Mouse (Mus musculus) heart, embryonic 14.5 days (tissue): Measurements from ENCODE around the gene Smad3. TPM values are rescaled to one million over a fixed set of nuclear protein-coding genes. Genes with fewer than 3 reads are reported as not detected.

Experiments used
- ATAC-seq: fragments of 200-750 bp; cut with Nextera tagmentation; 2 replicates; pipeline ENCODE4 v1.8.0; 2017; ENCODE audit warnings: low read depth, moderate TSS enrichment; ENCODE audit not compliant: insufficient number of reproducible peaks, insufficient read depth, low FRiP score
- H3K27ac ChIP-seq, 2 experiments: fragments of 200-500 bp in 1 of 2; fragments of 300-500 bp in 1 of 2; sonication (generic) in 1 of 2; replicated peaks in 1 of 2; 2 replicates each; pipeline ENCODE4 v1.5.1; 2012 to 2014; ENCODE audit warnings: low read depth in 2 of 2, low read length in 2 of 2, control low read depth in 1 of 2, mild to moderate bottlenecking in 1 of 2, mixed read lengths in 1 of 2; ENCODE audit not compliant: control insufficient read depth in 1 of 2, insufficient read depth in 1 of 2
- H3K27me3 ChIP-seq: fragments of 300-500 bp; sonication (generic); 2 replicates; pipeline ENCODE4 v1.6.1; 2014; ENCODE audit warnings: mild to moderate bottlenecking, low read length, control low read depth; ENCODE audit not compliant: control insufficient read depth, insufficient read depth
- H3K36me3 ChIP-seq: fragments of 300-500 bp; sonication (generic); 2 replicates; pipeline ENCODE4 v1.6.1; 2014; ENCODE audit warnings: mild to moderate bottlenecking, control low read depth, low read length, mixed read lengths; ENCODE audit not compliant: control insufficient read depth, insufficient read depth
- H3K4me1 ChIP-seq, 2 experiments: fragments of 200-500 bp in 1 of 2; fragments of 300-500 bp in 1 of 2; sonication (generic) in 1 of 2; 2 replicates each; pipeline ENCODE4 v1.6.1; 2012 to 2014; ENCODE audit warnings: low read length in 2 of 2, control low read depth in 1 of 2, mixed read lengths in 1 of 2; ENCODE audit not compliant: control insufficient read depth in 2 of 2, insufficient read depth in 2 of 2
- H3K4me2 ChIP-seq: fragments of 300-500 bp; sonication (generic); 2 replicates; pipeline ENCODE4 v1.6.1; 2014; ENCODE audit warnings: mild to moderate bottlenecking, low read length
- H3K4me3 ChIP-seq, 2 experiments: fragments of 200-500 bp in 1 of 2; fragments of 300-500 bp in 1 of 2; sonication (generic) in 1 of 2; 2 replicates each; pipeline ENCODE4 v1.5.1; 2012 to 2014; ENCODE audit warnings: low read length in 2 of 2, mild to moderate bottlenecking in 2 of 2, control low read depth in 1 of 2, low read depth in 1 of 2, moderate library complexity in 1 of 2; ENCODE audit not compliant: control insufficient read depth in 1 of 2, insufficient read depth in 1 of 2
- H3K9ac ChIP-seq: fragments of 300-500 bp; sonication (generic); 2 replicates; pipeline ENCODE4 v1.6.1; 2014; ENCODE audit warnings: mild to moderate bottlenecking, low read length
- H3K9me3 ChIP-seq: fragments of 300-500 bp; sonication (generic); 2 replicates; pipeline ENCODE4 v1.6.1; 2016; ENCODE audit warnings: low read length, control low read depth; ENCODE audit not compliant: control insufficient read depth
- WGBS: fragments of 180-500 bp; shearing (Covaris S2); extraction: QIAGEN DNeasy Blood & Tissue Kit; methylation state at CpG from one replicate; pipeline ENCODE4 v1.1.7; 2014; 5-methylcytosine and 5-hydroxymethylcytosine counted together
- polyA plus RNA-seq: library from polyadenylated mRNA; unstranded; fragments of >200 nt; fragmentation: Nextera tagmentation; extraction: Ambion mirVana; gene quantifications from 2 replicates; pipeline ENCODE4 v1.2.1, GENCODE M21; 2014

The Smad3 gene
- polyA plus RNA-seq, 1 experiment from 2014 or later: 10.4 TPM

GRCm38 (mm10) chr9:63718170-63718569 is 39.6 kb downstream of the Smad3 start:
- Histone ChIP-seq H3K9me3 (no peaks in the 10 kb centered on the region), H3K9ac (no peak overlapping the region), H3K27ac (peak overlapping the region; percentile 24 to 81; a peak in 3 of 4 replicates), H3K27me3 (no peaks in the 10 kb centered on the region), H3K36me3 (no peaks in the 10 kb centered on the region), H3K4me2 (no peak overlapping the region), H3K4me1 (peaks cover 70 to 81% of the 10 kb centered on the region in 2 experiments), H3K4me3 (no peak overlapping the region)
- no peak for ATAC-seq
- WGBS: 86% methylated on average over 4 of the region's 4 CpGs

GRCm38 (mm10) chr9:63717474-63718005 is 40.3 kb downstream of the Smad3 start:
- no peak for ATAC-seq
- no peaks in the 10 kb centered on the region for H3K36me3 ChIP-seq
- no peak overlapping the region for H3K4me2 ChIP-seq
- H3K27me3 ChIP-seq: no peaks in the 10 kb centered on the region
- peak overlapping the region; percentile 70 to 81 for H3K27ac ChIP-seq
- no peaks in the 10 kb centered on the region for H3K9me3 ChIP-seq
- peak overlapping the region; percentile 16; the same call in 1 of the 2 replicates for H3K9ac ChIP-seq
- peaks cover 70 to 81% of the 10 kb centered on the region in 2 experiments for H3K4me1 ChIP-seq
- H3K4me3 ChIP-seq: no peak overlapping the region
- WGBS: 21% methylated on average over 3 of the region's 3 CpGs

GRCm38 (mm10) chr9:63716150-63717138 is 41.4 kb downstream of the Smad3 start:
- Histone ChIP-seq H3K4me2 (peak overlapping the region; percentile 47), H3K36me3 (no peaks in the 10 kb centered on the region), H3K9me3 (no peaks in the 10 kb centered on the region), H3K27me3 (no peaks in the 10 kb centered on the region), H3K4me1 (peaks cover 68 to 81% of the 10 kb centered on the region in 2 experiments), H3K27ac (peak overlapping the region; percentile 70 to 81), H3K4me3 (no peak overlapping the region), H3K9ac (peak overlapping the region; percentile 49)
- peak; percentile 67; the same call in 1 of the 2 replicates for ATAC-seq
- 23% methylated on average over 18 of the region's 18 CpGs for WGBS

- H3K27ac ChIP-seq: no peak overlapping the region
- no peak overlapping the region for H3K9ac ChIP-seq
- H3K9me3 ChIP-seq: no peaks in the 10 kb centered on the region
- H3K27me3 ChIP-seq: no peaks in the 10 kb centered on the region
- no peaks in the 10 kb centered on the region for H3K36me3 ChIP-seq
- no peak for ATAC-seq
- H3K4me1 ChIP-seq: peaks cover 57 to 70% of the 10 kb centered on the region in 2 experiments
- H3K4me3 ChIP-seq: no peak overlapping the region
- no peak overlapping the region for H3K4me2 ChIP-seq
- WGBS: 76% methylated on average over 6 of the region's 6 CpGs
Measured at GRCm38 (mm10) chr9:63714572-63714971, 43.2 kb downstream of the Smad3 start.

- ATAC-seq: no peak
- H3K4me2 ChIP-seq: no peak overlapping the region
- peaks cover 47 to 60% of the 10 kb centered on the region in 2 experiments for H3K4me1 ChIP-seq
- no peak overlapping the region for H3K4me3 ChIP-seq
- H3K27ac ChIP-seq: no peak overlapping the region
- H3K27me3 ChIP-seq: no peaks in the 10 kb centered on the region
- 59% methylated on average over 6 of the region's 6 CpGs for WGBS
- H3K9me3 ChIP-seq: no peaks in the 10 kb centered on the region
- H3K9ac ChIP-seq: no peak overlapping the region
- H3K36me3 ChIP-seq: no peaks in the 10 kb centered on the region
Measured at GRCm38 (mm10) chr9:63712838-63713237, 45.0 kb downstream of the Smad3 start.

- ATAC-seq: no peak
- no peaks in the 10 kb centered on the region for H3K36me3 ChIP-seq
Measured at GRCm38 (mm10) chr9:63711580-63712230, 46.1 kb downstream of the Smad3 start.

GRCm38 (mm10) chr9:63709857-63710256 is 47.9 kb downstream of the Smad3 start:
- Histone ChIP-seq H3K9me3 (no peaks in the 10 kb centered on the region), H3K4me3 (no peak overlapping the region), H3K9ac (no peak overlapping the region), H3K4me1 (peaks cover 50 to 59% of the 10 kb centered on the region in 2 experiments), H3K27me3 (no peaks in the 10 kb centered on the region), H3K27ac (no peak overlapping the region), H3K4me2 (no peak overlapping the region), H3K36me3 (no peaks in the 10 kb centered on the region)
- WGBS: 88% methylated on average over 5 of the region's 5 CpGs
- no peak for ATAC-seq

More at GRCm38 (mm10) chr9:63711580-63712230, 46.1 kb downstream of the Smad3 start:
- H3K9ac ChIP-seq: peak overlapping the region; percentile 21; the same call in 1 of the 2 replicates
- H3K27ac ChIP-seq: peak overlapping the region; percentile 22 to 28; a peak in 3 of 4 replicates
- no peak overlapping the region for H3K4me3 ChIP-seq
- H3K9me3 ChIP-seq: no peaks in the 10 kb centered on the region
- 43% methylated on average over 13 of the region's 13 CpGs for WGBS
- H3K4me1 ChIP-seq: peaks cover 49 to 59% of the 10 kb centered on the region in 2 experiments
- H3K4me2 ChIP-seq: no peak overlapping the region
- H3K27me3 ChIP-seq: no peaks in the 10 kb centered on the region
